Mouse (Mus musculus): ENCODE measurements around the gene B3galt1.

B3galt1 gene

GRCm38 (mm10) chr2:67956182-67956581, 390.5 kb downstream of the B3galt1 start:
- DNase-seq = no peak

DNA sequence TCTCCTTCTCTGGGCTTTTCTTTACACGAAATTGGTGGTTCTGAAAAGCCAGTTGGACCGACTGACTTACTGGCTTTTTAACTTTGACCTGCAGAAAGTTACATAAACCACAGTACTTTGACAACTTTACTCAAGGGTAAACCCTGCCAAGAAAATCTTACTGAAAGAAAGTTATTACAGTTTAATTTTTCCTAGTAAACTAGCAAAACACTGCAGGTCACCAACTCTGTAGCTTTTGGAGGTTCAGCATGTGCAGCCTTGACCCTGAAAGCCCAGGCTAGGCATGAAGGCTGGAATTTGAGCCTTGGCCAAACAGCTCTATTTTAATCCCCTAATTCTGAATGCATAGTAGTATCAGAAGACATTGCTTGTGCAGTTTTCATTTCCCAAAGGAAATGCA, 391.9 kb downstream of the B3galt1 start:
- no peak for DNase-seq

GRCm38 (mm10) chr2:67960711-67961110, 395.0 kb downstream of the B3galt1 start:
- DNase-seq = no peak

DNA sequence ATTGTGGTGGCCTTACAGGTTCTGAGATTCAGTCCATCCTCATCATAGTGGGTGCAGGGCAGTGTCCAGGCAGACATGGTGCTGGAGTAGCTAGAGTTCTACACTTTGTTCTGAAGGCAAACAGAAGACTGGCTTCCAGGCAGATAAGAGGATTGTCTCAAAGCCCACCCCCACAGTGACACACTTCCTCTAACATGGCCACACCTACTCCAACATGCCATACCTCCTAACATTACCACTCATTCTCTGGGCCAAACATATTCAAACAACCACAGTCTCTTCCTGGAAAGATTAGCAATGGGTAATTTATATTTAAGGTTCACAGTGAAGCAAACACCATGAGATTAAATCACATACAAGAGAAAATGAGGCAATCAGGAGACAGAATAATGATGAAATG, 403.1 kb downstream of the B3galt1 start:
- DNase-seq = no peak

GRCm38 (mm10) chr2:67971091-67971490, 405.4 kb downstream of the B3galt1 start:
- DNase-seq = no peak

DNA sequence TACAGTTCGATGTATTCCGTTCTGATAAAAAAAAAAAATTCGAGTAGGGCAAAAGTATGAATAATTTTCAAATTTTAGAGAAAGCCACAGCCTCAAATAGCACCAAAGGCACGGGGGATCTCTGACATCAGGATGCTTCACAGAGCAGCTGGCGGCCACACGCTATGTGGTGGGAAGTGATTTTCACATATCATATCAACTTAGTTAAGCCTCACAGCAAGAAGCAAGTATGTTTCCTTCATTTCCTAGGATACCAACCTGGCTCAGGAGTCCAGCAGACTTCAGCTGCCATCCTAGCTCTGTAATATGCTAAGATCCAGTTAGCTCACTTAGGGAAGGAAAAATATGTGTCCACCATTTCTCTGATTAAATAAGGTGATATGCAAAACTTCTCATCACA, 405.9 kb downstream of the B3galt1 start:
- DNase-seq = peak; percentile 24

GRCm38 (mm10) chr2:67975764-67976163, 410.1 kb downstream of the B3galt1 start:
- no peak for DNase-seq

- no peak for DNase-seq
Measured at GRCm38 (mm10) chr2:67976488-67976887, 410.8 kb downstream of the B3galt1 start.

GRCm38 (mm10) chr2:67977620-67978262, 412.1 kb downstream of the B3galt1 start:
- peak; percentile 9 for DNase-seq

DNA sequence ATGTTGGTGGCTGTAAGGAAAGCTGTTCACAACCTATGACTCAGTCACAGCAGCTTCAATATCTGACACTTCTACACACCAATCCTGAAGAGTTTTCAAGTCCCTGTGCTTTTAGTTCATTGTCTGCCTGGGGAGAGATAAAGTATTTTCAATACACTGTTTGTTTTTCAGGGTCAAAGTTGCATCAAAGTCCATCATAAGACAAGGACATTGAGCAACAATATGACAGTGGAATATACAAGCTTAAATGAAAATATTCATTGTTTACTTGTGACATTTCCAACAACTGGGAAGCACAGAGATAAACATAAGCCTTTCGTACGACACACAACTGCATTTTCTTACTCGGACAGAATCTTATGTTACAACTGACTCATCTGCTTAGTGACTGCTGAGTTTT, 417.9 kb downstream of the B3galt1 start:
- no peak for DNase-seq

DNA sequence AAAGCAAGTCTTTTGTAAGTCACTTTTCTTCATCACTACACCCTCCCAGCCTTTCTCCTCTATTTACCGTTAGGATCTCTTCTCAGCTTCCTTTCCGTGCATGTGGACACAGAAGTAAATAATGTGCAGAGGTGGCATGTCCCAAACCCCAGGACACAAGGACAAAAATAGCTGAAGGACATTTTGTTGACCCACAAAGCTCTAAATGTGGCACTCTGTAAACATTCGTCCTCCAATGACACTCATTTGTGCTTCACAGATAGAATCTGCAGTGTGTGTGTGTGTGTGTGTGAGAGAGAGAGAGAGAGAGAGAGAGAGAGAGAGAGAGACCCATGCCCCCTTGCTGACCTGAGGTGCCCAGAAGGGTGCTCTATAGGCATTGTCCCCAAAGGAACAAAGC, 419.5 kb downstream of the B3galt1 start:
- DNase-seq = no peak

DNA sequence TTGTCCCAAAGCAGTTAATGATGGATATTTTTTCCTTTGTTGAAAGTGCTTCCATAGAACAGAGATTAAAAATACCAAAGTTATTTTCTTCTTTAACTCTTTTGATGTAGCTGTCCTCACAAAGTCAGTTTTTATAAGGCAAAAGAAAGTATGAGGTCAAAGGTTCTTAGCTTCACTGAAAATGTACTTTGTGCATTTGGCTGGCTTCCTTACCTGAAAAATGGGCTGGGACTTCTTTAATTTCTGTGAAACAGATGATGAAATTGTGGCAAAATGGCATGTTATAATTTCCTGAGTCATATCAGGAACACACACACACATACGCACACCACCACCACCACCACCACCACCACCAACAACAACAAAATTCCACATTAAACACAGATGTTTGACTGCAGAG, 427.8 kb downstream of the B3galt1 start:
- no peak for DNase-seq

DNA sequence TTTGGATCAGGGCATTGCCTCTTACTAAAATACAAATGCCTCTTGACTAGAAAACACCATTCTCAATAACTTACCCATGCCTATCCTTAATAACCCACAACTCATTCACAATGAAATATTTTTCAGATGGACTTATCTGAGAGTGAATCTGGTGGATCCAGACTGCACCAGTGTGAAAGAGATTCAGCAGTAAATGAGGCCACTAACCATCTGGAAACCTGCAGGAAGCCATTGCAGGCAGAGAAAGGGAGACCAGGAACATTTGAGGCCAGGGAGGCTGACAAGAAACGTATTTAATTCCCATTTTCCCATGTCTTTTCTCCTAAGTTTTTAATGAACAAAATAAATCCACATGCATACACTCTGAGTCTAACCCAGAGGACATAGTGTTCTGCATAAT, 437.4 kb downstream of the B3galt1 start:
- no peak for DNase-seq

DNA sequence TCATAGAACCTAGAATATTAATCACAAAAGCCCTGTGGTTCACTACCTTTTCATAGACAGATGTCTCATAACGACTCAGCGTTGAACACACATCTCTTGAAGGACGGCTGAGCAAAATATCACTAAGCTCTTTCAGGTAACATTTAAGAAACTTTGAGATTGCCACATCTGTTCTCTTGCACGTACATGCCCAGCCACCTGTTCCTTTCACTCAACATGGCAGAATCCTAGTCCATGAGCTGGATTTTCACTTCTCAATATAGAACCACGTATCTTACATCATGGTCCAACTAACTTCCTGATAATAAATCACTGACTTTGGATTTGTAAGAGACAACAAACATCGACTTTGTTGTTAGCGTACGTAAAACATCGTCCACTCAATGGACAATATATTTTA, 439.5 kb downstream of the B3galt1 start:
- no peak for DNase-seq

GRCm38 (mm10) chr2:68005711-68006110, 440.0 kb downstream of the B3galt1 start:
- DNase-seq = peak; percentile 8

GRCm38 (mm10) chr2:68011336-68011735, 445.7 kb downstream of the B3galt1 start:
- DNase-seq = no peak

DNA sequence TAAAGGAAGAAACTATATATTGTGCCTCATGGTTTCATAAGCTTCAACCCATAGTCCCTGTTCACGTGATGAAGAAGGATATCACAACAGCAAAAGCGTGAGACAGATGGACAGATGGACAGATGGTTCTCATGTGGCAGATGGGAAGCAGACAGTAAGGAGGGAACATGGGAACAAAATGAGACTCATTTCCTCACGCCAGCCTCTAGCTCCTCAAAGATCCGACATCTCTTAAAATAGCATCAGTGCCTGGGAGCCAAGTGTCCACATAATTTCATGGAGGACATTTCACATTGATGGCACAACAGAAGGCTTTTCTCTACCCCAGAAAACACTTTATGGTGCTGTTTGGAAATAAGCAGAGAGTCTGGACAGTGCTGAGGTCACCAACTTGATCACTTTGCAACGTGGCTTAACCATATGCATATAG, 454.6 kb downstream of the B3galt1 start:
- peak; percentile 42 for DNase-seq

- no peak for DNase-seq
Measured at GRCm38 (mm10) chr2:68021541-68022152, 456.0 kb downstream of the B3galt1 start.

DNA sequence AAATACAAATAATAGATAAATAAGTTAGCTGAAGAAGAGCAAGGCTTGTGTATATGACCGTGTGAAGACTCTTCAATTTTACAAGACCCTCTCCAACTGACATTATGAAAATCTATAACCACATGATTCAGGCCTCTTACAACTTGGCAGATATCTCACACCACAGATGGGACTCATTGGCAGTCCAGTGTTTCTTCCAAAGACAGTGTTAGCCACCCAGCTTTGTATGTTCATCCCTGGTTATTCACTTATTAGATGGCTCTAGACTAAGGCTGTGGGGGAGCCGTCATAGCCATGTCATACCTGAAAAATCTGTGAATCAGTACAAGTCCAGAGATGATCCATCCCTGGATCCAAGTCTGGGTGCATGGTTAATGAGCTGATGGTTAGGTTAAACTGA, 463.1 kb downstream of the B3galt1 start:
- DNase-seq = no peak

- peak; percentile 19 for DNase-seq
Measured at GRCm38 (mm10) chr2:68034711-68035110, 469.0 kb downstream of the B3galt1 start.

DNA sequence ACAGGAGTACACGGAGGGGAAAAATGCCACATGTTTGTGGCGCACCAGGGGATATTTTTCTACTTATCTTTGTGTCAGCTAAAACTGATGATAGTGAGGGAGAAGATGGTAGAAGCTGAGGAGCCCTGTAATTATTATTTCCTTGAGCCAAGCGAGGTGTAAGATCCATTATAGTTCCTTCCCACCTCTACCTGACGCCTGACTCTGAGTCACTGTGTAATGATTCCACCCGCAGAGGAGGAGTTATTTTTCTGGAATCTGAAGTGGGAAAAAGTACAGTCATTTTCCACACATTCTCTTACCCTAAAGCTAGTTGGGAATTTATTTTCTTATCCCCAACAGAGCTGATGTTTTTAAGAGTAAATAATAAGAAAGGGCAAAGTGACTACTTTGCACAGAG, 475.1 kb downstream of the B3galt1 start:
- no peak for DNase-seq

DNA sequence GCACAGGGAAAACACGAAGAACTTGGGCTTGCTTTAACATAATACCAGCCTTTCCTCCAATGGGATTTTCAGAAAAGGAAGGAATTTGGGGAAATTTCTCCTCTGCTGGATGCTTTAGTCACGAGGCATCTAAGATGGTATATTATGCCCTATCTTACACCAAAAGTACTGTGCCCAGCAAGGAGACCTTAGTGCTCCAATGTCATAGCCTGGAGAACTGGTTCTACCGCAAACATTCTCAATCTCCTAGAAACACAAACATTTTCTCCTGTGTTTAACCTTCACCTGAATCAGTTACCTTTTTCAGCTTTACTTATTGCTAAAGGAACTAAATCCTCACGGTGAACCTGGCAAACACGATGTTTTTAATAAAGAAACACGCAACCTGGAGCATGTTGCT, 486.8 kb downstream of the B3galt1 start:
- no peak for DNase-seq

- no peak for DNase-seq
Measured at GRCm38 (mm10) chr2:68053243-68053642, 487.6 kb downstream of the B3galt1 start.

DNA sequence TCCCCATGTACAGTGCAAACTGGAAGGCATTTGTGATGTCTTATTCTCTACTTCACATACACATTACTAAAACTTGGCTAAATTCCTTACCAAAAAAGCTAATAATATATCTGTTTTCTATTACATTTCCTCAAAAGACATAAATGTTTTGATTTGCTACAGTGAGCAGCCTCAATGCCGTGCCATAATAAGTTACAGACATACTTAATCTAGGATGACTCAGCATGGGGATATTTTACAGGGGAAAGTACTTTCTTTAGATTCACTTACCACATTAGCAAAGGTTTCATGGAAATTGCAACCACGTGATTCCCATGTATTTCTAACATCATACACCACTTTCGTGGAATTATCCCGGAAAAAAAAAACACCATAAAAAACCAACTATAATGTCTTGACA, 495.7 kb downstream of the B3galt1 start:
- DNase-seq = no peak
